Comparison of ENCODE assay signal across 8 mouse cellular contexts in genomic region chr2:180040406-180040805, GRCm38 (mm10). TPM values are rescaled to one million over a fixed set of nuclear protein-coding genes. Genes with fewer than 3 reads are reported as not detected.
DNase-seq lines count a peak whose midpoint lies in the region; ATAC-seq and TF ChIP-seq lines count a peak whose summit lies in the region.

No protein-coding gene starts in this region.

- H3K27ac ChIP-seq in gastrocnemius, adult 2 months, result no peak overlapping the region
- no peak overlapping the region for H3K27ac ChIP-seq in hindbrain, embryonic 14.5 days
- no peak overlapping the region for H3K27ac ChIP-seq in midbrain, embryonic 12.5 days (replicated peaks)

- TF ChIP-seq CTCF in gastrocnemius, adult 2 months (IDR thresholded peaks at IDR 0.05), result no peak

- no peak for DNase-seq in gastrocnemius, adult 2 months
- no peak for DNase-seq in gastrocnemius, postnatal 25 days
- DNase-seq in MN1 (ENCODE audit: low spot score), result peak; percentile 64
- DNase-seq in hindbrain, embryonic 14.5 days (ENCODE audit: low spot score), result no peak
- no peak for DNase-seq in frontal cortex, postnatal 36 days (ENCODE audit: low spot score in 2 of 2)
- no peak for DNase-seq in right cerebral cortex, postnatal 25 days
- no peak for DNase-seq in layer of hippocampus, adult 9-10 months (ENCODE audit: low spot score)

- H3K4me3 ChIP-seq in gastrocnemius, adult 2 months, result peak overlapping the region; percentile 93
- peak overlapping the region; percentile 98; the same call in 1 of the 2 replicates for H3K4me3 ChIP-seq in hindbrain, embryonic 14.5 days (replicated peaks; ENCODE audit: low read length)
- H3K4me3 ChIP-seq in midbrain, embryonic 12.5 days, result peak overlapping the region; percentile 98; the same call in 1 of the 2 replicates

- intact Hi-C loops in gastrocnemius, adult 2 months (cut with DNase I), result loop anchor here (2.0 to 5.0 kb wide), 2 partner anchors 14 to 63 kb away; partner anchors contain the start of gene Taf4

- H3K4me2 ChIP-seq in hindbrain, embryonic 14.5 days (replicated peaks), result peak overlapping the region; percentile 63
- H3K4me2 ChIP-seq in midbrain, embryonic 12.5 days (replicated peaks), result peak overlapping the region; percentile 79

- no peaks in the 10 kb centered on the region for H3K9me3 ChIP-seq in hindbrain, embryonic 14.5 days (ENCODE audit: control insufficient read depth, low read length)
- H3K9me3 ChIP-seq in midbrain, embryonic 12.5 days, result no peaks in the 10 kb centered on the region

- H3K4me1 ChIP-seq in hindbrain, embryonic 14.5 days (replicated peaks; ENCODE audit: control insufficient read depth, insufficient read depth, low read length), result peaks cover 36% of the 10 kb centered on the region
- H3K4me1 ChIP-seq in midbrain, embryonic 12.5 days, result peaks cover 37% of the 10 kb centered on the region

- peak overlapping the region; percentile 44; the same call in 1 of the 2 replicates for H3K9ac ChIP-seq in hindbrain, embryonic 14.5 days
- peak overlapping the region; percentile 93; the same call in 1 of the 2 replicates for H3K9ac ChIP-seq in midbrain, embryonic 12.5 days (replicated peaks)

- H3K27me3 ChIP-seq in hindbrain, embryonic 14.5 days (ENCODE audit: control insufficient read depth, insufficient read depth, low read length), result no peaks in the 10 kb centered on the region
- no peaks in the 10 kb centered on the region for H3K27me3 ChIP-seq in midbrain, embryonic 12.5 days

- WGBS in hindbrain, embryonic 14.5 days, result 64% methylated on average over 6 of the region's 6 CpGs
- WGBS in midbrain, embryonic 12.5 days, result 62% methylated on average over 6 of the region's 6 CpGs

- ATAC-seq in hindbrain, embryonic 14.5 days (ENCODE audit: low FRiP score), result no peak
- no peak for ATAC-seq in midbrain, embryonic 12.5 days (ENCODE audit: low FRiP score, low read depth)

- peaks cover 39% of the 10 kb centered on the region for H3K36me3 ChIP-seq in hindbrain, embryonic 14.5 days (replicated peaks; ENCODE audit: control insufficient read depth, insufficient read depth)
- H3K36me3 ChIP-seq in midbrain, embryonic 12.5 days, result peaks cover 40% of the 10 kb centered on the region

RNA-seq across cellular contexts. Expression of gene Psma7, which starts 1.8 kb away (rescaled TPM):
- 100 to 1,000 TPM; 135 to 160 TPM for total RNA-seq in gastrocnemius, adult 2 months (2021)
- total RNA-seq in gastrocnemius, postnatal 25 days (2021), result 100 to 1,000 TPM; 115 to 123 TPM
- 515 and 631 TPM in 2 replicates for polyA plus RNA-seq in hindbrain, embryonic 14.5 days (2014; fragmentation: Nextera tagmentation; extraction: Ambion mirVana)
- polyA plus RNA-seq in midbrain, embryonic 12.5 days (2016; fragmentation: Nextera tagmentation; extraction: Ambion mirVana), result 613 and 651 TPM in 2 replicates

RNA-seq across cellular contexts. Expression of gene Ss18l1, which starts 1.9 kb away (rescaled TPM):
- total RNA-seq in gastrocnemius, adult 2 months (2021), result 1 to 10 TPM; 1.9 to 2.7 TPM
- 1 to 10 TPM; 1.7 to 2.2 TPM for total RNA-seq in gastrocnemius, postnatal 25 days (2021)
- polyA plus RNA-seq in hindbrain, embryonic 14.5 days (2014; fragmentation: Nextera tagmentation; extraction: Ambion mirVana), result 54.2 and 57.2 TPM in 2 replicates
- polyA plus RNA-seq in midbrain, embryonic 12.5 days (2016; fragmentation: Nextera tagmentation; extraction: Ambion mirVana), result 30.2 and 32.5 TPM in 2 replicates

RNA-seq across cellular contexts. Expression of gene Lsm14b, which starts 15.6 kb away (rescaled TPM):
- total RNA-seq in gastrocnemius, adult 2 months (2021), result 10 to 100 TPM; 46.2 to 48.3 TPM
- total RNA-seq in gastrocnemius, postnatal 25 days (2021), result 10 to 100 TPM; 39.7 to 43.9 TPM
- polyA plus RNA-seq in hindbrain, embryonic 14.5 days (2014; fragmentation: Nextera tagmentation; extraction: Ambion mirVana), result 16.1 and 16.9 TPM in 2 replicates
- 16.9 and 19.5 TPM in 2 replicates for polyA plus RNA-seq in midbrain, embryonic 12.5 days (2016; fragmentation: Nextera tagmentation; extraction: Ambion mirVana)

RNA-seq across cellular contexts. Expression of gene Mtg2, which starts 30.0 kb away (rescaled TPM):
- total RNA-seq in gastrocnemius, adult 2 months (2021), result 10 to 100 TPM; 13.0 to 17.4 TPM
- 10 to 100 TPM; 12.5 to 13.2 TPM for total RNA-seq in gastrocnemius, postnatal 25 days (2021)
- 29.4 and 30.2 TPM in 2 replicates for polyA plus RNA-seq in hindbrain, embryonic 14.5 days (2014; fragmentation: Nextera tagmentation; extraction: Ambion mirVana)
- 31.8 and 35.0 TPM in 2 replicates for polyA plus RNA-seq in midbrain, embryonic 12.5 days (2016; fragmentation: Nextera tagmentation; extraction: Ambion mirVana)
